8 mouse cellular contexts compared by ENCODE assay signal in the genomic region with DNA sequence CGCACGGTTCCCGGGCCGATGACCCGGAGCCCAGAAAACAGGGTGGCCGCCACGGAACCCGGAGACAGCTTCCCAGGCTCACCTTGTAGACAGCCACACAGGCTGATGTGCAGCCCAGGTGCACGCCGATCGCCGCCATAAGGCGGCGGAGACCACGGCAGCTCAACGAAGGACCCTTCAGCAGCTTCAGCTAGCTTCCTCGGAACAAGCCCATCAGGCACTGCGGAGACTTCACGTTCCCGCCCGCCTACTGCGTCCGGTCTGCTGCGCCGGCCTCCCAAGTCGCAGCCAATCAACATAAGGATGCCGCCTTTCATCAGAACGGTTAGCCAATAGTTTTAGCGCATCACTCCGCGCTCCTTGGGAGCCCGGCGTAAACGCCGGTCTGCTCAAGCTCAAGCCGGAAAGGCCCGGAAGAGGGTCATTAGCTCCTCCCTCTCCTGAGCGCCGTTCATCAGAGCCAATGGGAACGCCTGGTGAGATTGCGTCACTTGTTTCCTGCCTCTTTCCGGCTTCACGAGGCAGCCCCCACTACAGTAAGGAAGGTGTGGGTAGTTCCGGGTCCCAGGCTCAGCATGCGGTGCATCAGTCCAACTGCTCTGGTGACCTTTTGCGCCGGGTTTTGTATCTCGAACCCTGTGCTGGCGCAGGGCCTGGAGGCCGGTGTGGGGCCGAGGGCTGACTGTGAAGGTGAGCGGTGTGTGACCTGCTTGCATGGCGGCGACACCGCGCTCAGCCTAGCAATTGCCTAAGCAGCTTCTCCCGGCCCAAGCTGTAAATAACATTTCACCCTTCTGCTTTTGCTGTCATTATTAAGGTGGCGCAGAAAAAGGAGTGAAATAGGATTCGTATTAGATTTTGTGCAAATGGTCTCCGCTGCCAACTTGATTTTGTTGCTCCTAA. TPM values are rescaled to one million over a fixed set of nuclear protein-coding genes. Genes with fewer than 3 reads are reported as not detected.
DNase-seq lines count a peak whose midpoint lies in the region; ATAC-seq lines count a peak whose summit lies in the region.

A gene (minus strand): TSS at position 239 of the 903 bp plus-strand sequence.
A gene (minus strand): TSS at position 263 of the 903 bp plus-strand sequence.
A gene (plus strand): TSS at position 479 of the 903 bp plus-strand sequence.

- peak; percentile 100 for ATAC-seq in hindbrain, embryonic 15.5 days (ENCODE audit: low FRiP score, low read depth)

- peaks cover 22% of the 10 kb centered on the region for H3K4me1 ChIP-seq in hindbrain, embryonic 15.5 days (replicated peaks)

- peak within 1 kb of the TSS; percentile 67 for H3K4me3 ChIP-seq in hindbrain, embryonic 15.5 days

- peak; percentile 98 for DNase-seq in T-cell, adult 2 months (ENCODE audit: low spot score)
- peak; percentile 93 to 95 for DNase-seq in cerebellum, postnatal 36 days
- peak; percentile 95 to 98 for DNase-seq in frontal cortex, postnatal 36 days (ENCODE audit: low spot score in 2 of 2)
- peak; percentile 97 for DNase-seq in left cerebral cortex, adult 11 months (ENCODE audit: low spot score)
- peak; percentile 96 to 98 for DNase-seq in lung, postnatal 4 days
- peak; percentile 94 for DNase-seq in retina, postnatal 7 days (ENCODE audit: low read depth, low spot score)
- peak; percentile 83 for DNase-seq in urinary bladder, adult 2 months (ENCODE audit: low spot score)

- peak within 1 kb of the TSS; percentile 87 for H3K27ac ChIP-seq in hindbrain, embryonic 15.5 days (replicated peaks)

- H3K9ac ChIP-seq in hindbrain, embryonic 15.5 days, result peak within 1 kb of the TSS; percentile 81

- no peaks in the 10 kb centered on the region for H3K9me3 ChIP-seq in hindbrain, embryonic 15.5 days

- peak within 1 kb of the TSS; percentile 97 for H3K4me2 ChIP-seq in hindbrain, embryonic 15.5 days

- no peaks in the 10 kb centered on the region for H3K27me3 ChIP-seq in hindbrain, embryonic 15.5 days

- H3K36me3 ChIP-seq in hindbrain, embryonic 15.5 days, result peaks cover 22% of the 10 kb centered on the region

- WGBS in hindbrain, embryonic 15.5 days, result under 1% methylated on average over 60 of the region's 60 CpGs

RNA-seq across cellular contexts. Expression of the first gene that starts in this region (rescaled TPM):
- polyA plus RNA-seq in hindbrain, embryonic 15.5 days (2015; fragmentation: Nextera tagmentation; extraction: Ambion mirVana), result 7.8 and 7.9 TPM in 2 replicates
- polyA plus RNA-seq in urinary bladder, adult 2 months (2012; rRNA removed), result 1.5 and 1.7 TPM in 2 replicates

RNA-seq across cellular contexts. Expression of the second gene that starts in this region (rescaled TPM):
- polyA plus RNA-seq in hindbrain, embryonic 15.5 days (2015; fragmentation: Nextera tagmentation; extraction: Ambion mirVana), result 63.9 and 65.4 TPM in 2 replicates
- polyA plus RNA-seq in urinary bladder, adult 2 months (2012; rRNA removed), result 41.5 and 51.4 TPM in 2 replicates

RNA-seq across cellular contexts. Expression of the third gene that starts in this region (rescaled TPM):
- polyA plus RNA-seq in hindbrain, embryonic 15.5 days (2015; fragmentation: Nextera tagmentation; extraction: Ambion mirVana), result 0.14 and 0.25 TPM in 2 replicates
- 3.8 and 5.3 TPM in 2 replicates for polyA plus RNA-seq in urinary bladder, adult 2 months (2012; rRNA removed)

Comparison
In these comparisons a context has a peak if more than half of its experiments do, and no peak if none do; other contexts are left out.
1. Peak in every context shown above with its lines: DNase-seq, ATAC-seq, H3K4me3 ChIP-seq and H3K27ac ChIP-seq.